Mouse (Mus musculus): ENCODE measurements around the gene C1ql4.

The C1ql4 gene

GRCm38 (mm10) chr15:99038025-99038424 lies 49.6 kb downstream of the C1ql4 start:
- no peak for ATAC-seq (ENCODE audit: insufficient number of reproducible peaks, low FRiP score, low TSS enrichment)

GRCm38 (mm10) chr15:99036249-99036905 lies 51.2 kb downstream of the C1ql4 start:
- ATAC-seq (ENCODE audit: insufficient number of reproducible peaks, low FRiP score, low TSS enrichment) = no peak

GRCm38 (mm10) chr15:99035431-99035830 lies 52.2 kb downstream of the C1ql4 start:
- no peak for ATAC-seq (ENCODE audit: insufficient number of reproducible peaks, low FRiP score, low TSS enrichment)

Measured in cerebellum, adult (tissue).